Mouse (Mus musculus) olfactory bulb, adult 2 months (tissue): ENCODE data around the gene Col6a5.

Experiments used
- CTCF ChIP-seq: fragments of 200-500 bp; IDR thresholded peaks from 2 replicates; pipeline ENCODE4 v1.5.1; 2012; ENCODE audit warnings: low read depth, mild to moderate bottlenecking, low read length, moderate library complexity; ENCODE audit not compliant: insufficient read depth
- POLR2A ChIP-seq: fragments of 200-500 bp; IDR thresholded peaks from 2 replicates; pipeline ENCODE4 v1.6.1; 2012; ENCODE audit warnings: mild to moderate bottlenecking, low read depth, low read length, moderate library complexity; ENCODE audit not compliant: insufficient read depth

DNA sequence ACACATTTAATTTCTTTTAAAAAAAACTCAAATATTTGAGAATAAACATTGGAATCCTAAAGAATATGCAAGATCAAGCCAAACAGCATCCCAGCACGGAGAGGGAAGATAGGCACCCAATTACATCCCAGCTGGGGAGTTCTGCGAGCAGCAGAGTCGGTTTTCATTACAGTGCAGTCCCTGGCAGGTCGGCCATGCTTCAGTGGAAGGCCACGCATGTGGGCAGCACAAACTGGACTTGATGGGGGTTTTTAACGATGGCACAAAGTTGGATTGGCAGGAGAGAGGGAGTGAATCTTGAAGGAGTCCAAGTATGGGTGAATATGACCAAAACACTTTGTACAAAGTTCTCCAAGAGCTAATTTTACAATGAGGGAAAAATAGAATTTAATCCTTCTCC lies 29.7 kb upstream of the Col6a5 start:
- no peak for TF ChIP-seq CTCF
- no peak for TF ChIP-seq POLR2A
